Comparison of ENCODE assay signal across 27 mouse cellular contexts in the genomic region with DNA sequence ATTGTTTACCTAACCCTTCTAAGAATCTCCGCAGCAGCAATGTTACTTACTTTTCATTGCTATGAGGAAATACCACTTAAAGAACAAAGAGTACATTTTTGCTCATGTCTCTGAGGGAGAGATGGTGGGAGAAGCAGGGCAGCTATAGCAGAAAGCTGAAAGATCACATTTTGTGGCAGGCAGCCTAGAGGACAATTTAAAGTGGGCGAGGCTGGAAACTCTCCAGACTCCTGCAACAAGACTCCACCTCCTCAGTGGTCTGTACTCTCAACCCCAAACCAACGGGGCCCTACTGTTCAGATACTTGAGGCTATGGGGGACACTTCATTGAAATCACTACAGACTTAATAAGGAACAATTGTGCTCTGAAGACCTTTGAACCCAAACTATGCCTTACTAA.
DNase-seq lines count a peak whose midpoint lies in the region; ATAC-seq and TF ChIP-seq lines count a peak whose summit lies in the region.
"Had no signal": no experiment of that assay in that cellular context is flagged by ENCODE, and none has a peak within 500 bp of the region (broad histone marks: within the 10 kb centered on the region; RNA-seq: fewer than 3 reads in every experiment).

No protein-coding gene starts in this region.

- no peak overlapping the region for H3K4me3 ChIP-seq in intestine, embryonic 15.5 days (replicated peaks)
- H3K4me3 ChIP-seq in intestine, postnatal 0 days (ENCODE audit: low read depth, low read length): no peak overlapping the region
- no peak overlapping the region for H3K4me3 ChIP-seq in limb, embryonic 14.5 days (replicated peaks; ENCODE audit: low read length)
- no peak overlapping the region for H3K4me3 ChIP-seq in limb, embryonic 10.5 days
- H3K4me3 ChIP-seq in lung, embryonic 16.5 days (ENCODE audit: low read length): no peak overlapping the region
- H3K4me3 ChIP-seq in intestine, embryonic 16.5 days (ENCODE audit: low read length): no peak overlapping the region
- H3K4me3 ChIP-seq: embryonic facial prominence, embryonic 13.5 days; forebrain, embryonic 10.5 days; forebrain, embryonic 13.5 days; heart, adult 2 months; hindbrain, embryonic 12.5 days; hindbrain, embryonic 15.5 days had no signal

- H3K4me1 ChIP-seq in intestine, embryonic 15.5 days (replicated peaks): 0 out of 2 replicates have a peak, but pooled peaks cover 3% of the 10 kb centered on the region
- no peaks in the 10 kb centered on the region for H3K4me1 ChIP-seq in intestine, postnatal 0 days (replicated peaks; ENCODE audit: control insufficient read depth, insufficient read depth, low read length)
- 0 out of 2 replicates have a peak, but pooled peaks cover 3% of the 10 kb centered on the region for H3K4me1 ChIP-seq in limb, embryonic 14.5 days (ENCODE audit: control insufficient read depth, insufficient read depth, low read length)
- H3K4me1 ChIP-seq in limb, embryonic 10.5 days: no peaks in the 10 kb centered on the region
- peaks cover 16% of the 10 kb centered on the region for H3K4me1 ChIP-seq in lung, embryonic 16.5 days (replicated peaks; ENCODE audit: control insufficient read depth, insufficient read depth, low read length)
- peaks cover 3% of the 10 kb centered on the region; the same call in 1 of the 2 replicates for H3K4me1 ChIP-seq in intestine, embryonic 16.5 days (ENCODE audit: control insufficient read depth, insufficient read depth, low read length)
- H3K4me1 ChIP-seq: embryonic facial prominence, embryonic 13.5 days; hindbrain, embryonic 12.5 days; hindbrain, embryonic 15.5 days had no signal

- no peak overlapping the region for H3K4me2 ChIP-seq in intestine, embryonic 15.5 days (replicated peaks)
- H3K4me2 ChIP-seq in intestine, postnatal 0 days (replicated peaks; ENCODE audit: low read depth): no peak overlapping the region
- no peak overlapping the region for H3K4me2 ChIP-seq in limb, embryonic 14.5 days (replicated peaks; ENCODE audit: low read depth, low read length, severe bottlenecking)
- no peak overlapping the region for H3K4me2 ChIP-seq in lung, embryonic 16.5 days (ENCODE audit: low read depth, low read length)
- H3K4me2 ChIP-seq in intestine, embryonic 16.5 days (ENCODE audit: low read depth, low read length): no peak overlapping the region
- H3K4me2 ChIP-seq: embryonic facial prominence, embryonic 13.5 days; forebrain, embryonic 13.5 days; heart, embryonic 11.5 days; hindbrain, embryonic 12.5 days; hindbrain, embryonic 15.5 days had no signal

- peak; percentile 20; the same call in 1 of the 2 replicates for ATAC-seq in intestine, embryonic 15.5 days
- no peak for ATAC-seq in intestine, postnatal 0 days
- no peak for ATAC-seq in limb, embryonic 14.5 days (ENCODE audit: low FRiP score, low read depth)
- ATAC-seq in lung, embryonic 16.5 days (ENCODE audit: low read depth): peak; percentile 85
- 0 out of 2 replicates have a peak, but pooled peaks have one; percentile 26 for ATAC-seq in intestine, embryonic 16.5 days
- ATAC-seq: forebrain, embryonic 13.5 days; forebrain, embryonic 16.5 days; Patski had no signal

- H3K27ac ChIP-seq in intestine, embryonic 15.5 days: no peak overlapping the region
- no peak overlapping the region for H3K27ac ChIP-seq in intestine, postnatal 0 days (ENCODE audit: low read depth, low read length)
- H3K27ac ChIP-seq in limb, embryonic 14.5 days (replicated peaks; ENCODE audit: low read depth, low read length): no peak overlapping the region
- no peak overlapping the region for H3K27ac ChIP-seq in limb, embryonic 10.5 days
- peak overlapping the region; percentile 57 for H3K27ac ChIP-seq in lung, embryonic 16.5 days (ENCODE audit: low read length)
- no peak overlapping the region for H3K27ac ChIP-seq in intestine, embryonic 16.5 days (ENCODE audit: low read length)
- H3K27ac ChIP-seq: embryonic facial prominence, embryonic 13.5 days; forebrain, embryonic 10.5 days; forebrain, embryonic 13.5 days; heart, adult 2 months; hindbrain, embryonic 12.5 days; hindbrain, embryonic 15.5 days had no signal

- DNase-seq in limb, embryonic 14.5 days (ENCODE audit: low spot score): peak; percentile 48
- DNase-seq in limb, embryonic 10.5 days (ENCODE audit: low spot score): no peak
- DNase-seq in lung, postnatal 4 days: no peak
- DNase-seq: adrenal gland, postnatal 10 days; adrenal gland, postnatal 36 days; B cell, adult 2 months; cerebellum, adult 11 months; cerebellum, adult 2 months; cerebellum, adult 9-11 months; cerebellum, postnatal 25 days; gastrocnemius, postnatal 10 days; gastrocnemius, postnatal 36 days; heart, adult 2 months had no signal

- TF ChIP-seq CTCF in intestine, postnatal 0 days (IDR thresholded peaks at IDR 0.05; ENCODE audit: low read depth): no peak

- H3K27me3 ChIP-seq in intestine, embryonic 15.5 days (replicated peaks): no peaks in the 10 kb centered on the region
- H3K27me3 ChIP-seq in intestine, postnatal 0 days (replicated peaks; ENCODE audit: control insufficient read depth, insufficient read depth, low read length): no peaks in the 10 kb centered on the region
- H3K27me3 ChIP-seq in limb, embryonic 14.5 days (ENCODE audit: control insufficient read depth, insufficient read depth, low read length): no peaks in the 10 kb centered on the region
- H3K27me3 ChIP-seq in limb, embryonic 10.5 days (ENCODE audit: low read depth, poor library complexity, severe bottlenecking): no peaks in the 10 kb centered on the region
- no peaks in the 10 kb centered on the region for H3K27me3 ChIP-seq in lung, embryonic 16.5 days (ENCODE audit: control insufficient read depth, insufficient read depth, low read depth, low read length)
- H3K27me3 ChIP-seq in intestine, embryonic 16.5 days (replicated peaks; ENCODE audit: control insufficient read depth, insufficient read depth, low read length): no peaks in the 10 kb centered on the region
- H3K27me3 ChIP-seq: CH12.LX; embryonic facial prominence, embryonic 13.5 days; forebrain, embryonic 13.5 days; hindbrain, embryonic 12.5 days; hindbrain, embryonic 15.5 days; Patski had no signal

- H3K9me3 ChIP-seq in intestine, embryonic 15.5 days: no peaks in the 10 kb centered on the region
- no peaks in the 10 kb centered on the region for H3K9me3 ChIP-seq in intestine, postnatal 0 days (ENCODE audit: control insufficient read depth)
- H3K9me3 ChIP-seq in limb, embryonic 14.5 days (ENCODE audit: control insufficient read depth, low read length): no peaks in the 10 kb centered on the region
- H3K9me3 ChIP-seq in limb, embryonic 10.5 days (replicated peaks): no peaks in the 10 kb centered on the region
- H3K9me3 ChIP-seq in lung, embryonic 16.5 days (ENCODE audit: control insufficient read depth, low read length): no peaks in the 10 kb centered on the region
- no peaks in the 10 kb centered on the region for H3K9me3 ChIP-seq in intestine, embryonic 16.5 days (ENCODE audit: control insufficient read depth, low read length)
- H3K9me3 ChIP-seq: embryonic facial prominence, embryonic 13.5 days; forebrain, embryonic 10.5 days; forebrain, embryonic 13.5 days; hindbrain, embryonic 12.5 days; hindbrain, embryonic 15.5 days had no signal

- no peak overlapping the region for H3K9ac ChIP-seq in intestine, embryonic 15.5 days
- no peak overlapping the region for H3K9ac ChIP-seq in intestine, postnatal 0 days (ENCODE audit: low read depth, low read length)
- H3K9ac ChIP-seq in limb, embryonic 14.5 days (ENCODE audit: low read depth, low read length, severe bottlenecking): no peak overlapping the region
- H3K9ac ChIP-seq in lung, embryonic 16.5 days (ENCODE audit: low read length): no peak overlapping the region
- no peak overlapping the region for H3K9ac ChIP-seq in intestine, embryonic 16.5 days (ENCODE audit: low read depth, low read length)
- H3K9ac ChIP-seq: embryonic facial prominence, embryonic 13.5 days; forebrain, embryonic 13.5 days; hindbrain, embryonic 12.5 days; hindbrain, embryonic 15.5 days had no signal

- 9% methylated on average over 3 of the region's 3 CpGs for WGBS in intestine, embryonic 15.5 days
- WGBS in intestine, postnatal 0 days: 9% methylated on average over 3 of the region's 3 CpGs
- WGBS in limb, embryonic 14.5 days: 37% methylated on average over 3 of the region's 3 CpGs
- WGBS in limb, embryonic 10.5 days: 52% methylated on average over 3 of the region's 3 CpGs
- 13% methylated on average over 3 of the region's 3 CpGs for WGBS in lung, embryonic 16.5 days
- 17% methylated on average over 3 of the region's 3 CpGs for WGBS in intestine, embryonic 16.5 days

- no peak for TF ChIP-seq POLR2A in limb, embryonic 14.5 days (IDR thresholded peaks at IDR 0.05; ENCODE audit: borderline replicate concordance, extremely low read depth, insufficient read depth, insufficient read length)

- H3K36me3 ChIP-seq in intestine, embryonic 15.5 days: no peaks in the 10 kb centered on the region
- no peaks in the 10 kb centered on the region for H3K36me3 ChIP-seq in intestine, postnatal 0 days (ENCODE audit: control insufficient read depth, insufficient read depth)
- H3K36me3 ChIP-seq in limb, embryonic 14.5 days (ENCODE audit: control insufficient read depth, insufficient read depth, low read length): no peaks in the 10 kb centered on the region
- H3K36me3 ChIP-seq in limb, embryonic 10.5 days: no peaks in the 10 kb centered on the region
- H3K36me3 ChIP-seq in lung, embryonic 16.5 days (ENCODE audit: control insufficient read depth, insufficient read depth, low read length): no peaks in the 10 kb centered on the region
- H3K36me3 ChIP-seq in intestine, embryonic 16.5 days (ENCODE audit: control insufficient read depth, insufficient read depth, low read length): no peaks in the 10 kb centered on the region
- H3K36me3 ChIP-seq: embryonic facial prominence, embryonic 13.5 days; forebrain, embryonic 10.5 days; G1E; hindbrain, embryonic 12.5 days; hindbrain, embryonic 15.5 days had no signal

Comparison
In these comparisons a context has a peak if more than half of its experiments do, and no peak if none do; other contexts are left out.
1. ATAC-seq: peak in intestine, embryonic 15.5 days (single experiment), lung, embryonic 16.5 days (single experiment) and intestine, embryonic 16.5 days (single experiment); none in intestine, postnatal 0 days (single experiment) and limb, embryonic 14.5 days (single experiment).